Mouse (Mus musculus) liver, embryonic 14.5 days (tissue): ENCODE results near the gene Rad21l. TPM values are rescaled to one million over a fixed set of nuclear protein-coding genes. Genes with fewer than 3 reads are reported as not detected.
"Not testable (repeated sequence)": the region's sequence is repeated elsewhere in the genome, so short reads cannot be mapped to it uniquely, and the experiment has no call there.

Source experiments
- ATAC-seq: fragments of 200-750 bp; cut with Nextera tagmentation; 2 replicates; pipeline ENCODE4 v1.8.0; 2017; ENCODE audit warnings: moderate number of reproducible peaks, mild to moderate bottlenecking, moderate library complexity; ENCODE audit not compliant: insufficient read depth
- DNase-seq, 3 experiments: peaks; one replicate each; pipeline ENCODE4 v3.0.0-alpha.2; 2012 to 2013; ENCODE audit warnings: low read depth in 3 of 3, low spot score in 3 of 3
- H3K27ac ChIP-seq: fragments of 300-500 bp; sonication (generic); 2 replicates; pipeline ENCODE4 v1.5.1; 2014; ENCODE audit warnings: moderate library complexity, mild to moderate bottlenecking, control low read depth, inconsistent platforms
- H3K27me3 ChIP-seq: fragments of 300-500 bp; sonication (generic); 2 replicates; pipeline ENCODE4 v1.6.1; 2014; ENCODE audit warnings: mild to moderate bottlenecking, low read length, moderate library complexity; ENCODE audit not compliant: control insufficient read depth, insufficient read depth
- H3K36me3 ChIP-seq: fragments of 300-500 bp; sonication (generic); replicated peaks from 2 replicates; pipeline ENCODE4 v1.6.1; 2014; ENCODE audit warnings: low read depth; ENCODE audit not compliant: control insufficient read depth, insufficient read depth
- H3K4me1 ChIP-seq, 2 experiments: fragments of 200-500 bp in 1 of 2; fragments of 300-500 bp in 1 of 2; sonication (generic) in 1 of 2; replicated peaks; 2 replicates each; pipeline ENCODE4 v1.6.1; 2012 to 2014; ENCODE audit warnings: antibody characterized with exemption in 1 of 2, inconsistent platforms in 1 of 2, low read length in 1 of 2; ENCODE audit not compliant: control insufficient read depth in 2 of 2, insufficient read depth in 2 of 2
- H3K4me2 ChIP-seq: fragments of 300-500 bp; sonication (generic); 2 replicates; pipeline ENCODE4 v1.6.1; 2014; ENCODE audit warnings: low read depth, mild to moderate bottlenecking, control low read depth, moderate library complexity
- H3K4me3 ChIP-seq, 2 experiments: fragments of 200-500 bp in 1 of 2; fragments of 300-500 bp in 1 of 2; sonication (generic) in 1 of 2; 2 replicates each; pipeline ENCODE4 v1.5.1; 2012 to 2014; ENCODE audit warnings: low read depth in 2 of 2, low read length in 2 of 2, mild to moderate bottlenecking in 2 of 2, control low read depth in 1 of 2, inconsistent platforms in 1 of 2, moderate library complexity in 1 of 2; ENCODE audit not compliant: insufficient read depth in 1 of 2
- H3K9ac ChIP-seq: fragments of 300-500 bp; sonication (generic); replicated peaks from 2 replicates; pipeline ENCODE4 v1.6.1; 2014; ENCODE audit warnings: mild to moderate bottlenecking, control low read depth, moderate library complexity
- H3K9me3 ChIP-seq: fragments of 300-500 bp; sonication (generic); 2 replicates; pipeline ENCODE4 v1.6.1; 2016; ENCODE audit warnings: low read length, mixed read lengths; ENCODE audit not compliant: control insufficient read depth
- CTCF ChIP-seq: IDR thresholded peaks from 2 replicates; pipeline ENCODE4 v1.5.1; 2016; ENCODE audit warnings: antibody characterized with exemption, low read depth, control low read depth
- EP300 ChIP-seq: IDR thresholded peaks from 2 replicates; pipeline ENCODE4 v1.6.1; 2016; ENCODE audit warnings: antibody characterized with exemption, low read depth
- WGBS: fragments of 180-500 bp; shearing (Covaris S2); extraction: QIAGEN DNeasy Blood & Tissue Kit; methylation state at CpG from one replicate; pipeline ENCODE4 v1.1.7; 2014; ENCODE audit not compliant: insufficient replicate concordance; 5-methylcytosine and 5-hydroxymethylcytosine counted together
- polyA plus RNA-seq, 2 experiments: library from polyadenylated mRNA; depleted of rRNA in 1 of 2; stranded (reverse) in 1 of 2; unstranded in 1 of 2; fragments of >200 nt; fragmentation: Nextera tagmentation in 1 of 2; extraction: Ambion mirVana in 1 of 2; gene quantifications; 2 replicates each; pipeline versions ENCODE4 v1.2.1 to v1.2.3; 2012 to 2014

The Rad21l gene
- polyA plus RNA-seq, 2 experiments = not detected

DNA sequence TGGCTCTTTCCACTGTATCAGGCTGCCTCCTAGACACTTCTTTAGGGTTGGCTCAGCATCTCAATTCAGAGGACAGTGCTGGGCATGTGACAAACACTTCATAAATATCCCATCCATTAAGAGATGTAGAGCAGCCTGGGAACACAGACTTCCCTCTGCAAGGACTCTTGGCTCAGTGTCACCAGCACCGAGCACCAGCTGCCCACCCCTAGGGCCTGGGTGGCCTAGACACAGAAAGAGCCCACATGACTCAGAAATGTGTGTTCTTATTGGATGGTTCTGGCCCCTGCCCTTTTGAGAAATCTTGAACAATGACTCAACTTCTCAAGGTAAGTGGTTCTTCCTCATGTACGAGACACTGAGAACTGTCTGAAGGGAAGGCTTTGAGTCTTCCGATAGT lies 40.3 kb downstream of the Rad21l start:
- Histone ChIP-seq H3K4me3 (no peak overlapping the region), H3K9ac (no peak overlapping the region), H3K27ac (no peak overlapping the region), H3K36me3 (no peaks in the 10 kb centered on the region), H3K27me3 (peaks cover 26% of the 10 kb centered on the region), H3K4me2 (no peak overlapping the region), H3K9me3 (no peaks in the 10 kb centered on the region), H3K4me1 (no peaks in the 10 kb centered on the region)
- 65% methylated on average over 3 of the region's 3 CpGs for whole genome bisulfite sequencing
- DNase-seq (no peak), ATAC-seq (no peak)
- TF ChIP-seq EP300 = no peak
- TF ChIP-seq CTCF = no peak

DNA sequence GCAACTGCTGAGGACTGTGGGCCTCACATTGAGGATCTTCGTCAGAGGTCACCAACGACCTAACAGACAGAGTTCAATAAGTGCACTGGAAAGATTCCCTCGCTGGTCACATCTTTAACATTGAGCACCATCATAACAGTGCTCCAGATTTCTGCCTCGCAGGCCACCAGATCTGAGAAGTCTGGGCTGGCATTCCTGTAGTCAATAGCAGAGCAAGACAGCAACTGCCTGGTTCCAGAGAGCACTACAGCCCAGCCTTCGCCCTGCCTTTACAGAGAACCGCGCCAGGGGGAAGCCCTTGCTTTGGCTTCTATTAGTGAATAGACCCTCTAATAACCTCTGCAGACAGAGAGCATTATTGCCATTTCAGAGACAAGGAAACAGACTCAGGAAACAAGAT lies 42.0 kb downstream of the Rad21l start:
- no peak overlapping the region for H3K4me3 ChIP-seq
- H3K36me3 ChIP-seq = no peaks in the 10 kb centered on the region
- WGBS = 69% methylated on average over 7 of the region's 7 CpGs
- DNase-seq = no peak
- no peak overlapping the region for H3K4me2 ChIP-seq
- TF ChIP-seq CTCF (no peak), EP300 (no peak)
- H3K4me1 ChIP-seq = no peaks in the 10 kb centered on the region
- H3K9ac ChIP-seq = no peak overlapping the region
- H3K9me3 ChIP-seq = no peaks in the 10 kb centered on the region
- peaks cover 9% of the 10 kb centered on the region for H3K27me3 ChIP-seq
- H3K27ac ChIP-seq = no peak overlapping the region
- ATAC-seq = no peak

DNA sequence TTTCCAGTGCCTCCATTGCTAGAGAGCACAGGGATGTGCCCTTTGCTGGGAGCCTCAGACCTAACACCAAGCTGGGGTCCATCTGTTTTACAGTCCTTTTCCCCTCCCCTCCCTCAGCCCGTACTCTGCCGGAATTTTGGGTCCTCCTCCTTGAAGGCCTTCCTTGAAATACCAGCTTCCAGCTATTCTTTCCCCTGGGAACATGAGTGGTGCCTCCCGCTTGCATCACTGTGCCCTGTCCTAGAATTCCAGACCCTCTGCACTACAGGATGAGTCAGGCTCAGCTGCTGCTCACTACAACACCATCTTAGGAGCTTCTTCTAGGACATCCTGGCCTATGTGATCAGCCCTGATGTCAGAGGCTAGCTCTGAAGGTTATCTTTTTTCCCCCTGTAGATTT lies 44.6 kb downstream of the Rad21l start:
- 40% methylated on average over 3 of the region's 3 CpGs for WGBS
- H3K4me3 ChIP-seq = no peak overlapping the region
- H3K9ac ChIP-seq = no peak overlapping the region
- H3K27me3 ChIP-seq = no peaks in the 10 kb centered on the region
- ATAC-seq (no peak), DNase-seq (no peak)
- no peak overlapping the region for H3K4me2 ChIP-seq
- H3K4me1 ChIP-seq = no peaks in the 10 kb centered on the region
- TF ChIP-seq EP300 (no peak), CTCF (no peak)
- no peaks in the 10 kb centered on the region for H3K9me3 ChIP-seq
- no peaks in the 10 kb centered on the region for H3K36me3 ChIP-seq
- no peak overlapping the region for H3K27ac ChIP-seq

DNA sequence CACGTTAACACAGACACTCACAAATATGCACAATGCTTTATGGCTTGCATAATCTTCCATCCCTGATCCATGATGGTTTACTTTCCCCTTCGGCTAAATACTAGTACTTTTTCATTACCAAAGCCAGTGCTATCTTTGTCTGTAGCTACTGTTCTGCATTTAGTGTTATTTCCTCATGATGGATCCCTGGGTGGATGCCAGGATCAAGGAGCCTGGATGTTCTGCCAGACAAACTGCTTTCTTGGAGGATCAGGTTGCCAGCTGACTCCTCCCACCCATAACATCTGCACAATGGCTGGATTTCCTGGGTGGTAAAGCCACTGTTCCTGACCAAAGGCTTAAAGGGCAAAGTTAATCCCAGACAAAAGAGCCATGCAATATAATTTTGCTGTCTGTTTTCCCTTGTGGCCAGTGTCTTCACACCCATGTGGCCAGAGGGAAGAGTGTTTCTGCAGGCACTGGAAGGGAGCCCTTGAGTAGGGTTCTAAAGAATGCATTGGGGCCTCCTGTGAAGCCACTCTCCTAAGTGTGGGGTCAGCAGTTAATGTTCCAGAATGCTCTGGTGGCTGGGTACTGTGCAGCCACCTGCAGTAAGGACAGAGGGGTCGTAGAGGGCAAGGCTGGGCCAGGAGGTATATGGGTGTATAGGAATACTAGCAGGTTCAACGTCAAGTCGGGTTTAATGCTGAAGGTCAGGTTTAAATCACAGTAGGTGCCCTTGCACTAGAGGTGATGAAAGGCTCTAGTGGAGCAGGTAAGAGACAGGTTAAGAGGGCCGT lies 51.6 kb downstream of the Rad21l start:
- ATAC-seq = no peak
- WGBS = 53% methylated on average over 6 of the region's 6 CpGs
- Histone ChIP-seq H3K36me3 (no peaks in the 10 kb centered on the region), H3K4me3 (no peak overlapping the region), H3K9me3 (no peaks in the 10 kb centered on the region), H3K27me3 (no peaks in the 10 kb centered on the region), H3K27ac (no peak overlapping the region), H3K4me2 (no peak overlapping the region), H3K9ac (no peak overlapping the region), H3K4me1 (no peaks in the 10 kb centered on the region)
- DNase-seq = no peak
- TF ChIP-seq CTCF (no peak), EP300 (no peak)

DNA sequence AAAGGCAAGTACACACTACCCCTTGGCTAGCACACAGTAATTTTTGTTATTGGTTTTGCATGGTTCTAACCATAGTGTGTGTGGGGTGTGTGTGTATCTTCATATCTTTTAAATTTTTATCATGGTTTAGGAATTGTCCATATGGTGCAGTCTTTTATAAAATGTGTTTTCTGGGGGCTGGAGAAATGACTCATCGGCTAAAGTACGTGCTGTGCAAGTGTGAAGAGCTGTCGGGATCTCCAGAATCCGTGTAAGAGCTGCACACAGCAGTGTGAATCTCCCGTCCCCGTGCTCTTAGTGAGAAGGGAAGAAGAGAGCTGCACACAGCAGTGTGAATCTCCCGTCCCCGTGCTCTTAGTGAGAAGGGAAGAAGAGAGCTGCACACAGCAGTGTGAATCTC lies 52.6 kb downstream of the Rad21l start:
- not testable (repeated sequence) for H3K4me1 ChIP-seq, H3K9ac ChIP-seq, H3K4me2 ChIP-seq, H3K27ac ChIP-seq, H3K4me3 ChIP-seq, DNase-seq, H3K9me3 ChIP-seq, H3K27me3 ChIP-seq, ATAC-seq, H3K36me3 ChIP-seq
- WGBS = 63% methylated on average over 6 of the region's 8 CpGs
